Mouse (Mus musculus): Measurements from ENCODE around the gene 1700012A03Rik.

The 1700012A03Rik gene

DNA sequence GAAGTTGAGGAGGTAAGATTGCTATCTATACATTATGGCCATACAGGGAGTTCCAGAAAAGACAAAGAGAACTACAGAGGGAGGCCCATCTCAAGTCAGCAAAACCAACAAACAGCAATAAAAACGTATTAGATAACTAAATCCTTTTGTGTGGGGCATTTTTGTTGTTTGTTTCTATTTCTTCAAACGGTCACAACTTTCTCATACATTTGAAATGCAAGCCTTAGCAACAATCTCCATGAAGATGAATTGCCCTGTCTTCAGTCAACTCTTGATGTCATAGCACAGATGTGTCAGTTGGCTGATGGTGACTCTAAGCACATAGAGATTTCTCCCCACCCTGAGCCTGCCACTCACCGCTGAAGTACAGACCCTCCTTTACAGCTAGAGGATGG, at the start of gene 1700012A03Rik:
TSS of gene 1700012A03Rik (plus strand) at position 296 of the 395 bp plus-strand sequence.
- no peak for DNase-seq (ENCODE audit: low spot score in 2 of 2)

DNA sequence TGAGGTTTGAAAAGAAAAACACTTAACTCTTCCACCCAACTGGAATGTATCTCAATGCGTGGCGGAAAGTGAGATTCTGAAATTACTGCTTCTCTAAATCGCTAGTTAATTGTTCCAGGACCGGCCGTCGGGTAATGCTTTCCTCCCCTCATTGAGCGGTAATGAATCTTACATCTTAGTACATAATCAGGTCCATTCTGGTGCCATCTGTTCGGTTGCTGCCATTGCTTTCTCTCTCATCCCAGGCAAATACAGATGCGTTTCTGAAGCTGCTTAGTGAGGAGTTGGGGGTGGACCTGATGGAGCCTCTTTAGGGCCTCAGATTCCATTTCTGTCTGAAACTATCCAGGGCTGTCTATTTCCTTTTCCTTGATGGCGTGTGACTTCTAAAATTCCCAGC, 45.8 kb upstream of the 1700012A03Rik start:
- no peak for DNase-seq (ENCODE audit: low spot score in 2 of 2)

DNA sequence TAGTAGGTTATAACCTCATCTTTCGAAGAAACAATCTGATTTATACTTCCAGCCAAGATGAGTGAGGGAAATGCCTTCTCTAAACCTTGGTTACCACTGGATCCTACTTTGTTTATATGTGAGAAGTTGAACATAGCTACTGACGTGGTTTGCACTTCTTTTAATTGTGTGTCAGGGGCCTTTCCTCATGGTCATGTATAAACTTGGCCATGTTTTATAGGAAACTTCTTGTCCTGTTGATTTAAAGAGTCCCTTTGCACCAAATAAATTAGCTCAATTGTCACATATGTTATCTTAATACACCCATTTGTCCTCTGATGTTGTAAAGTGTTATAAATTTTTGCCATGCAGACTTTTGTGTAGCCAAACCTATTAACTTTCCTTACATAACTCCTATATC, 44.1 kb upstream of the 1700012A03Rik start:
- DNase-seq (ENCODE audit: low spot score in 2 of 2): no peak

DNA sequence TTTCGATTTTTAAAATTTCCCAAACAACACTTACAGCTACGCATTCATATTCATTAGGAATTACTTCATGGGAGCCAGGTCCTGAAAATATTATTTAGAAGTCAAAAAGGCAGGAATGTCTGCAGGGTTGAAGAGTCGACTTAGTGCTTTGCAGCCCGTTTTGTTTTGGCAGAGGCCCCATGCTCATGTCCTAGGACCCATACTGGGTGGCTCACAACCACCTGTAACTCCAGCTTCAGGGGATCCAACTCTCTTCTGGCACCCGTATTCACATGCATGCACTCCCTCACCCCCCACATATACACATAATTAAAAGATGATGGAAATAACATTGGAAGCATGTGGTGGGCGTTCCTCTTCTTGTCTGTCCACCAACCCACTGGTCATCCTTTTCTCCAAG, 43.7 kb upstream of the 1700012A03Rik start:
- DNase-seq (ENCODE audit: low spot score in 2 of 2): no peak

DNA sequence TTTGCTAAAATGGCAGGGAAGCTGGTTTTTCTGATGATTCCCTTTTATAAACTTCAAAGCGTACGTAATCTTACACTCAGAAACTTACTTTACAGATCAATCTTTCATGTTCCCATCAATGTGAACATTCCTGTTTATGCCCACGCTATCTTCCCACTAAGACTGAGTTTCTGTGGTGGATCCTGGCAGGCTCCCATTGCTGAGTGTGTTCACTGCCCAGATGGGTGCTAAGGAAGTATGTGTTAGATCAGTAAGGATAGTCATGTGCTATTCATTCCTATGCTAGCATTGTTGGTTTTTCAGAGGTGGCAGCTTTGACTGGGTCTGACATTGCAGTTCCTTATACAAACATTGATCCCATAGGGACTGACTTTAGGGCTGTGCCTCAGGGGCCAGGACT, 42.7 kb upstream of the 1700012A03Rik start:
- DNase-seq (ENCODE audit: low spot score in 2 of 2): no peak

DNA sequence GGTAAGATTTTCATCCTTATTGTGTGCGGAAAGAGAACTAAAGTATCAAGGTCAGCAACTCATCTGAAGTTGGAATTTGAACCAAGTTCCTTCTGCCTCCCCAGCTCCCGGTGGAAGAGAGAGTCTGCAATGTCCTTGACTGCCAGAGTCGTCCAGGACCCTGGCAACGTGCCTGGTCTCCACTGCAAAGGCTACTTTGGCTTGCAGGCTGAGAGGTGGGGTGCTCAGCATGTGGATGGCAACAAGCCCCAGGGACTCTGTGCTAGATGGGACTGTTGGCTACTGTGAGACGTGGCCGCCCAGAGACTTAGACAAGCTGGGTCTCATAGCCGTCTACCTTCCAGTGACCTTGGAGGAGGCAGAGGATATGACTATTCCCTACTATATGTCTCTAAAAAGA, 33.2 kb upstream of the 1700012A03Rik start:
- peak in 1 of 2 experiments; percentile 25 for DNase-seq (ENCODE audit: low spot score in 2 of 2)

DNA sequence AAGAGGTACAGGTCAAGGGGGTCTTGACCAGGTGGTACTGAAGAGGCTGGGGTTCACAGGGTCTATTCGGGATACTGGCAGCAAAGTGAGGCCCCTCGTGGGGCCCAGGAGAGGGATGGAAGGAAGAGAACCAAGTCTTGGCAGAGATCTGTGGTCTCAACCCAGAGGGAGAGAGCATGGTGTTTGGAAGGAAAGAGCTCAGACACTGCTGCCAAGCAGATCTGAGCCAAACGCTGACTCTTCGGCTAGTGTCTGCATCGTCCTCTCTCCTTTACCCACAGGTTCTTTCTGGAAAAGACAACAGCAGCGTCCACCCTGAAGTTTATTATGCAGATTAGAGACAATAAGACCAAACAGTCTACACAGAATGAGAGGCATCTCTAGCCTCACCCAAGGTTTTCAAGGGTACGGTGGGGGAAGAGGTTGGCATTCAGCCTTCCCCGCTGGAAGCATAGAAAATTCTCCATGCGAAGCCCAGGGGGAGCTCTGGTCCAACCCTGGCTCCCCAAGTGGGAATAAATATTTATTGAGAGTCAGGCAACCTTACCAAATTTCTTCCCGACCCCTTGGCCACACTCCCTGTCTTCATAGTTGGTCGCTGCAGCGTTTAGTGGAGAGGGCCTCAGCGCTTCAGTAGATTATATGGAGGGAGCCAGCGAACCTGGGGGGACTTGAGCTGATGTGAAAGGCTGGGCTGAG, 32.5 kb upstream of the 1700012A03Rik start:
- peak; percentile 2 to 9 for DNase-seq (ENCODE audit: low spot score in 2 of 2)

DNA sequence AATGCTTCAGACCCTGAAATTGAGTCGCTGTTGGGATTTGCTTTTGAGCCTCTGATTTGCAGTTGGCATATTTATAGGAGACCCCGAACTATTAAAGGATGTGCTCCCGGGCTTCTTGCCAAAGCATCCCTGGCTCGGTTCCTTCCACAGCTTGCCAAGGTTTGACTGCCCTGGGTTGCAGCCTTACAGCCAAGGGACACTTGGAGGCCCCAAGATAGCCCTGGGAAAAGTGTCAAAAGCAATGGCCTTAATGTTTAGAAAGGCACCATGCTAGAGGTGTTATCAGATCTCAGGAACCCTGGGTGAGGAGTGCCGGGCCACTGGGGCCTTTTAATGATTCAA, 32.0 kb upstream of the 1700012A03Rik start:
- peak; percentile 3 to 40 for DNase-seq (ENCODE audit: low spot score in 2 of 2)

DNA sequence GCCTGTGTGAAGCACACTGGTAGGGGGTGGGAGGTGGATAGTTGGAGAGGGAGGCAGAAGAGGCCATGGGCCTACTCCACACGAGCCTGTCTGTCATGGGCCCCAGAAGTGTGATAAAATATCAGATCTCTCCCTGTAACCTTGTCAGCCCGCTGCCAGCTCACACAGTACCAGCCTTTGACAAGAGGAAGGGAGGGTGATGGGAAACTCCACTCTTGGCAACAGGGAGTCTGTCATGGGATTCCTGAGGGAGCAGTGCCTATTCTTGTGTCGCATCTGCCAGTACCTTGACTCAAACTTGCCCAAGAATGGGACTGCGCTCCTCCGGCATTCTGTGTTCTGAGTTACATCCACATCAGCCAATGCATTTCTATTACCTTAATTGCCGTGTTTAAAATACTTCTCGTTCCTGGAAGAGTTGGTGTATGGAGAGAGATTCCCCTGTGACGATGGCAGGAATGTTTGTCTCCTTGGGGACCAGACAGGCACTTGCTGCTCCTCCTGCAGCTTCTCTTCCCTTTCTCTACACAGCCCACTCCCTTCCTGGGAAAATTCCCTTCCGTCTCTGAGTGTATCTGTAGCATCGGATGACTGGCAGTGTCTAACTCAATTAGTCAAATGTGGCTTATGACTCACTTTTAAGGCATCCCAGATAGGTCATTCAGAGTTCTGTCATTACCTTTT, 28.1 kb upstream of the 1700012A03Rik start:
- DNase-seq (ENCODE audit: low spot score in 2 of 2): no peak

DNA sequence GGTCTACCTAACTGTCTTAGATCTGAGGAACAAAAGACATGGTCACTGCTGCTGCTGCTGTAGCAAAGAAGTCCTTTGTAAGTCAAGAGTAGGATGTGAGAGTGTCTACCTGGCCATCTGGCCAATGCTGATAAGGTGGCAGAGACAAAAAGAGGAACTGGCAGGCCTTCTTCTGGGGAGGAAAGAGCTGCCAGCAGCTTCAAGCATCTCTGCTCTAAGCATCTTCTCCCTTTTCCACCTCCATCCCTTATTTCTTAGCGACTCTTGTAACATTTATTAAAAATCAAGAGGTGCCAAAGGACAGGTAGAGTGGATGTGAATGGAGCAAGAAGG, 27.5 kb upstream of the 1700012A03Rik start:
- DNase-seq (ENCODE audit: low spot score in 2 of 2): no peak

DNA sequence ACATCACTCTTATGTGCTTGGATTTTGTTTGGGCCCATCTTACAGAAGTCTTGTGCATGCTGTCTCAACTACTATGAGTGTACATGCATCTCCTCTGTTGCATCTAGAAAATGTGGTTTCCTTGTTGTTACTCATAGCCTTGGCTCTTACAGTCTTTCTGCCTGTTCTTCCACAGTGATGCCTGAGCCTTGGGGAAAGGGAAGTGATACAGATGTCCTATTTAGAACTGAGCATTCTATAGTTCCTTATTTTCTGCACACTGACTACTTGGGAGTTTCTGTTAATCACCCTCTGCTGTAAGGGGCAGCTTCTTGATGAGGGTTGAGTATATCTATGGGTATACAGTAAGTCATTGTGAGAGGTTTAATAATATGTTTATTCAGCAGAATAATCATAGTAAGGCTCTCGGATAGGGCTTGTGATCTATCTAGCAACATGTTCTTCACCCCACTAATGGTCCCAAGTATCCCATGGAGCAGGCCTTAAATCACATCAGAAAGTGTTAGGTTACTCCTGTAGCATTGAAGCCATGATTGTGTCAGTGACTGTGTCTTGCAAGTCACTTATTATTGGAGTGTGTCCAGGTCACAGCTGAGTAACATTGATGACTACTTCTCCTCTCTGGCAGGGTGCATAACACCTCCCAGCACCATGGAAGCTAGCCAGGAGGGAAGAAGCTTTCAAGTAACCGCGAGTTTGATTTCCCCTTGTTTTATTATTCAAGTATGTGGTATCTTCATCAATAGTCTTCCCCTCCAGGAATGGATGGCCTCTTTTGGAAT, 21.6 kb upstream of the 1700012A03Rik start:
- DNase-seq (ENCODE audit: low spot score in 2 of 2): no peak

DNA sequence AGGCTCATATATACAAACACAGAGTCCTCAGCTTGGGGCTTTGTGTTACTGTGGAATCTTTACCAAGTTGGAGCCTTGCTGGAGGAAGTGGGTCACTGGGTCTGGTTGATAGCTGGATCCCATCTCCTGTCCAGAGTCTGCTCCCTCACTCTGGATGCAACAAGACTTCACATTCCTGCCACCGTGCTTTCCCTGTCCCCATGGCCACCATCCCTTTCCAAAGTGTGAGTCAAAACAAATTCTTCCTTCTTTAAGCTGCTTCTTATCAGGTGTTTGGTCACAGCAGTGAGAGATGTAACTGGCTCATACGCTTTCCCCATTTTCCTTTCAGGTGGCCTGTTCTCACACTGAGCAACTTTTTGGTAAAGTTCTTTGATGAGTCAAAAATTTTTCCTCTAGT, 15.8 kb upstream of the 1700012A03Rik start:
- no peak for DNase-seq (ENCODE audit: low spot score in 2 of 2)

DNA sequence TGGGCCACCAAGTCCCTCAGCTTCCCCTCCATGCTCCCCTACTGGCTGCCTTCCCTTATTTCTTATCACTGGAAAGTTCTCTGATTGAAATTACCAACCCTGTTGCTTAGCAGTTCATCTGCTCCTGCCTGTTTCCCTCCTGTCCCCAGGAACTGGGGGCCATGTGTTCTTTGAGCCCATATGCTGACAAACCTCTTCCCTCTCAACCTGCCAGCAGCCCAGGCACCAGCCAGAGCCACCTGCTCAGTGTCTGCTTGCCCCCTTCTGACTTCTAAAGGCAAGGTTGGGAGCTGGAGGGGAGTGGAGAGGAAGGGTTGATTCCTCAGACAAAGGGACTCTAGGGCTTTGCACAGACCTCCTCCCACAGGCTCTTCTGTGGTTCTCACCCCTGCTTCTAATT, 4.7 kb upstream of the 1700012A03Rik start:
- DNase-seq (ENCODE audit: low spot score in 2 of 2): no peak

DNA sequence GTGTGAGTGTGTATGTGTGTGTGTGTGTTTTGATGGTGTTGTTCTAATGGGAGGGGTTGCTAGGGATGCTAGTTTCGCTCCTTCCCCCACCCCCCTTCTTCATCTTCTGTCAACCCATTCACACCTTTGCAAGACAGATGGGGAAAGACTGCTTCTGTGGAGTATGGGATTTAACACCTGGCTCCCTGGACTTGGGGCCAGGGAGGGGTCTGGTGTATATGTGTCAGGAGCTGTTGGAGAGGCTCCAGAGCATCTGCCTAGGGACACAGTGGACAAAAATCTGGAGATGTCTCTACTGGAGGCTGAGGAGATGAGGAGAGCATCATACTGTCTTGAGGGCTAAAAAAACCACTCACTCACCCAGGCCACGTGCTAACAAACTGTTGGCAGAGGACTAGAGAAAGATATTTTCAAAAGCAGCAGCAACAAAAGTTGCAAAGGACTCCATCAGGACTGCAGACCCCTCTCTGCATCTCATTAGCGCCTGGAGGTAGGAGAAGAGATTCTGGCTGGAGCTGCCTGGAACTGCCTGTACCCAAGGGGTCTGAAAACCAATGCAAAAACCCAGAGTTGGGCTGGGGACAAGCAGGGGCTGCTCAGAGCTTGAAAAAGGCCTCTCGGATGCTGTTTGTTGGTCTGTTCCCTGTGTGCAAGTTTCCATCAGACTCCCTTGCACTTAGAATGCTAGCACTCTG, 643 bp upstream of the 1700012A03Rik start:
- no peak for DNase-seq (ENCODE audit: low spot score in 2 of 2)

DNA sequence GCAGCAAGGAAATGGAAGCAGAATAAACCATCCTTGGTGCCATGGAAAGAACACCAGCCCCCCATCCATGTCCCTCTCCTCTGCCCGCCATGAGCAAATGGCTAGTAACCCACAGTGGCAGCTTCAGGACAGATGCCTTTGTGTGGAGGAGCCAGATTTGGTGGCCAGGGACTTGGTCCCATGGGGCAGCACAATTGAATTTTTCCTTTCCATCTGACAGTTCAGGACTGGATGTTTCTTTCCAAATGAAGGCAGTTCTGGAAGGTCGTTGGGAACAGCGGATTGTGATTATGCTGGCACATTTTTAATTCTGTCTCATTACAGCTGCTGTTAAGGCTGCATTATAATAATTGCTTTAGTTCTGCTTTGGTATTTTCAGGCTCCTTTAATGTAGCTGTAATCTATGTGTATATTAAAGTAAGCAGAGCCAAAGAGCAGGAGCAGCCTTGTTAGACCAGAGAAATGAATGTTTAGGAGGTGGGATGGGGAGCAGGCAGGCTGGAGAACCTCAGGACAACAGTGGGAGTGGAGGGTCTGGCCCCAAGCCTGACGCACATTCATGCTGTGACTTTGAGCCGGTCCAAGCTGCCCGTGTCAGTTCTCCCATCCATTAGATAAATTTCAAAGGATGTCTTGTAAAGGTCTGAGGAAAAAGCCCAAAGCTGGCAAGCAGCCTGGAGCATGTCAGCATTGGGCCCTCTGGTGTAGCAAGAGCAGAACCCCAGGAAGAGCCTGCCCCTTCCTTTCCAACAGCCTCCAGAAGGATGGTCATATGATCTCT, 2.3 kb downstream of the 1700012A03Rik start:
- DNase-seq (ENCODE audit: low spot score in 2 of 2): no peak

DNA sequence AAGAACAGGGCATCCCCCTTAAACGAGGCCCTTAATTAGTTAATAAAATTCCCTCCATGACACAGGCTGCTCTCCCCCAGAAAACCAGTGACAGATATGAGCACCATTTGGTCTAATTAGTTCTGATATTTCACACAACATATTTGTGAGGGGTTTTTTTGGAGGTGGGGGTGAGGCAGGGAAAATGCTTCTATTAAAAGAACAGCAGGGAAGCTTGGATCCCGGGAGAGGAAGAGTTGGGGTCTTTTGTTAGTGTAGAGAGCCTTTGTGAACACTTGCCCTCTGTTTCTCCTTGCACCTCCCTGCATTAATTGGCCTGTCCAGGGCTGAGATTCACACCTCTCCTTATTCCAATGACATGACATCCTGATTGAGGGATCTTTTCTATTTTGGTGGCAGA, 6.5 kb downstream of the 1700012A03Rik start:
- no peak for DNase-seq (ENCODE audit: low spot score in 2 of 2)

DNA sequence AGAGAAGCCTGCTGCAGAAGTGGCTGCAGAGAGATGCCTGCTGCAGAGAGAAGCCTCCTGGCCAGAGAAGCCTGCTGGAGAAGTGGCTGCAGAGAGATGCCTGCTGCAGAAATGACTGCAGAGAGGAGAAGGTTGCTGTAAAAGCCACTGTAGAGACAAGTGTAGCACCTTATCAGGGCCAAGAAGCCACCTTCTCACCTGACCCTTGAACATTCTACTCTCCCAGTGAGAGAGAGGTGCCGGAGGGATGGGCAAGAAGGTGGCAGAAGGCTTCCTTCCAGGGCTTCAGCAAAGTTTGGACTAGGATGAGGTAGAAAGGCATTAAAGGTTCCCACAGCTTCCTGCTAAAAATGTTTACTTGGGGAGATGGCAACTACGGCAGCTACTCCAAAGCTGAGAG, 8.5 kb downstream of the 1700012A03Rik start:
- no peak for DNase-seq (ENCODE audit: low spot score in 2 of 2)

DNA sequence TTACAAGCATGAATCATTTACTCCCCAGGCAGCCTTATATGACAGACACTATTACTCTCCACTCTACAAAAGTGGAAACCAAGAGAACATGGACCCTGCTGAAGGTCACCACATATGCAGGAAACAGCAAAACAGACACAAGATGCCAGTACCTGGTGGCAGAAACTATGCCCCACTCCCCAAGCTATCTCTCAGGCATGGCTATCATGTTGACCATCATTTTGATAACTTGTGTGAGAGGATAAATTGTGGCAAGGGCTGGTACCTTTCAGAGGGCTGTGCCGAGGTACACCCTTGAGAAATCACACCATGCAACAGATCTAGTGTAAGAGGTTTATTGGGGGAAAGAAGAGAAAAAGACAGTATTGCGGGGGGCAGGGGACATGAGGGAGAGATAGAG, 10.6 kb downstream of the 1700012A03Rik start:
- DNase-seq (ENCODE audit: low spot score in 2 of 2): no peak

DNA sequence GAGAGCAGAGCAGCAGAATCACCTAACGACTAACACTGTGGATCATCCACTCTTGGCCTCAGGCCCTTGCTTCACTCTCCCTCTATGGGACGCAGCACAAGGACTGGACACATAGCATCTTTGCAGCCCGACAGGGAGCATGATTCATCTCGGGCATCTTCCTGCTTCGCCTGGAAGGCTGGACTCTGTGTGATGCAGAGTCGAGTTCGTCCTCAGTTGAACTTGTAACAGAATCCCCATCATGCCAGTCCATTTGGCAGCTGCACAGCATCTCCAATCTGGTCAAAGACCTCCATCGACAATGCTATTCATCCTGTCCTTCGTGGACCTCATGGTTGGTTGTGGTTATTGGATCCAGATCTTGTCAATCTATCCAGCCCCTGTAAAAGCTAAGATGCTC, 11.2 kb downstream of the 1700012A03Rik start:
- no peak for DNase-seq (ENCODE audit: low spot score in 2 of 2)

DNA sequence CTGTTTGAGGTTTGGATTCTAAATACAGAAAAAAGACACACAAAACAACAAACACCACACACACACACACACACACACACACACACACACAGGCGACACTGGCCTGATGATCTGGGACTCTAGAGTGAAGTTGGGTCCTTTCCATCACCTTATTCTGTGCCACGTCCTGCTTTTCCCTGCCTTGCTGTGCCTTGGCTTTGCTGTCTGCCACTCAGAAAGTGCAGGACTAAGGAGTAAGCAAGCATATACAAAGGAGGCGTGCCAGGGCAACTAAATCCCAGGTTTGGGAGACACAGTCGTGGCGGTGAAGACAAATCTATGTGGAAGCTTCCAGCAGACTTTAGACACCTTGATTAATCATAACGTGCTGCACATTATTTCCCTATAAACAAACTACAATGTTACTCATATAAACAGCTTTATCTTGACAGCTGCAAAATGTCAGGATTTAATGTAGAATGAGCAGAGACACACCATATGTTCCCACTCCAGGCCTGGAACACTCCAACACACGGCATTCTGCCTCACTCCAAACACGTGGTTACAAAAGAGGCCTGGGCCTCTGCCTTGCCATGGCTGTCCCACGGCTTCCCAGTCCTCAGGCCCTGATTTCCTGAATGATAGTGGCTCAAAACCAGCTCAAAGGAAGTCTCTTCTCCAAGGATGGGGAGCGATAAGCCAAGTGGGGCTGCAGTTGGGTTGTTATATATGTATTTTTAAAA, 15.9 kb downstream of the 1700012A03Rik start:
- DNase-seq (ENCODE audit: low spot score in 2 of 2): no peak

DNA sequence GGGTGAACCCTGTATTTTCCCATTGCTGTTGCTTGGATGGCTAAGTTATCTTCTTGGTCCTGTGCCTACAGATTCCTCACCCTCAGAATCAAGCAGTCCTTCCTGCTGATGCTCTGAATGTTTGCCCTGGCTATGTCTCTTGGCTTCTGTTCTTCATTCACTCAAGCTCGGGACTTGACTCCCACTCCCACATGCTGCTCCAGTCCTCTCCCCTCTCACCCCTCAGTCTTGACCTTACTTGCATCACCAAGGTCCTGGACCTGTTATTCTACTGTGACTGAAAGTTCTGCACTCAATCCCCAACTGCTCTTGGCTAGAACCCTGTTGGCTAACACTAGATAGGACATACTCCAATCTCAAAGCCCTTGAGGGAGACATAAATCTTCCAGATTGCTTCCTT, 22.1 kb downstream of the 1700012A03Rik start:
- no peak for DNase-seq (ENCODE audit: low spot score in 2 of 2)

Measured in urinary bladder, postnatal 36 days (tissue).